Mouse (Mus musculus) megakaryocyte progenitor cell, adult 5-6 weeks (primary cell): ENCODE results near the gene Gm14597. TPM values are rescaled to one million over a fixed set of nuclear protein-coding genes. Genes with fewer than 3 reads are reported as not detected.
"Not testable (repeated sequence)": the region's sequence is repeated elsewhere in the genome, so short reads cannot be mapped to it uniquely, and the experiment has no call there.

Source experiments
- ATAC-seq: replicated peaks from 2 replicates; pipeline ENCODE4 v1.8.0; 2016; ENCODE audit warnings: mild to moderate bottlenecking, moderate TSS enrichment, inconsistent platforms; ENCODE audit not compliant: poor library complexity
- total RNA-seq, 2 experiments: library from RNA; stranded (forward) in 1 of 2; stranded (reverse) in 1 of 2; fragments of 157-497, 149-512 nt in 1 of 2; fragments of 200-1000 nt in 1 of 2; gene quantifications; 2 replicates each; pipeline versions ENCODE4 v1.2.3 to v1.2.4; 2015 to 2017

Gm14597 gene
- total RNA-seq (2015) (not detected in 2 replicates), total RNA-seq (2017) (not detected in 2 replicates)

- ATAC-seq: not testable (repeated sequence)
These were observed at the start of gene Gm14597 for GRCm38 (mm10) chrX:53608879-53609278. Gene Gm14597 (minus strand): TSS chrX:53608979.

- ATAC-seq: peak; percentile 71
These were observed 44.1 kb upstream of the Gm14597 start for GRCm38 (mm10) chrX:53652917-53653316.

- no peak for ATAC-seq
These were observed 37.1 kb upstream of the Gm14597 start for GRCm38 (mm10) chrX:53645885-53646284.

GRCm38 (mm10) chrX:53642980-53643961 lies 34.5 kb upstream of the Gm14597 start, which contains the start of gene Rtl8a:
Gene Rtl8a (minus strand): TSS chrX:53643682.
- ATAC-seq: peak; percentile 99

GRCm38 (mm10) chrX:53642604-53642979 lies 33.8 kb upstream of the Gm14597 start:
- ATAC-seq: not testable (repeated sequence)

GRCm38 (mm10) chrX:53638107-53638506 lies 29.3 kb upstream of the Gm14597 start:
- ATAC-seq: not testable (repeated sequence)

GRCm38 (mm10) chrX:53611395-53611794 lies 2.6 kb upstream of the Gm14597 start:
- ATAC-seq: not testable (repeated sequence)

- peak; percentile 78 for ATAC-seq
These were observed 1.8 kb upstream of the Gm14597 start for GRCm38 (mm10) chrX:53610571-53610970.

- 0 out of 2 replicates have a peak, but pooled peaks have one; percentile 3 for ATAC-seq
These were observed 511 bp downstream of the Gm14597 start for GRCm38 (mm10) chrX:53608122-53608813.

GRCm38 (mm10) chrX:53607242-53608121 lies 1.3 kb downstream of the Gm14597 start, which contains the start of gene Rtl8c:
Gene Rtl8c (plus strand): TSS chrX:53608032.
- ATAC-seq: peak; percentile 97

- ATAC-seq: not testable (repeated sequence)
These were observed 2.6 kb downstream of the Gm14597 start for GRCm38 (mm10) chrX:53606176-53606575.

GRCm38 (mm10) chrX:53599993-53600392 lies 8.8 kb downstream of the Gm14597 start:
- peak; percentile 71 for ATAC-seq

- not testable (repeated sequence) for ATAC-seq
These were observed 25.4 kb downstream of the Gm14597 start for GRCm38 (mm10) chrX:53583404-53583803.

- not testable (repeated sequence) for ATAC-seq
These were observed 27.4 kb downstream of the Gm14597 start for GRCm38 (mm10) chrX:53581407-53581806.

- no peak for ATAC-seq
These were observed 29.5 kb downstream of the Gm14597 start for GRCm38 (mm10) chrX:53579311-53579710.

Other genes with a start within 250 kb of the Gm14597 start
- 30.3 and 30.6 TPM in 2 replicates for gene Mospd1, start 238.5 kb downstream of the Gm14597 start, total RNA-seq (2015)
- 21.4 and 26.9 TPM in 2 replicates for gene Mospd1, start 238.5 kb downstream of the Gm14597 start, total RNA-seq (2017)
- not detected in 2 replicates for gene Etd, start 174.1 kb downstream of the Gm14597 start, total RNA-seq (2015)
- not detected in 2 replicates for gene Etd, start 174.1 kb downstream of the Gm14597 start, total RNA-seq (2017)
- gene Rtl8c, start 947 bp downstream of the Gm14597 start, total RNA-seq (2015): 3.6 and 13.3 TPM in 2 replicates
- gene Rtl8c, start 947 bp downstream of the Gm14597 start, total RNA-seq (2017): 8.4 TPM in 1 of 2 replicates, not detected in the other
- 9.8 and 11.0 TPM in 2 replicates for gene Rtl8a, start 34.7 kb upstream of the Gm14597 start, total RNA-seq (2015)
- 3.3 and 7.3 TPM in 2 replicates for gene Rtl8a, start 34.7 kb upstream of the Gm14597 start, total RNA-seq (2017)
- gene Rtl8b, start 61.4 kb upstream of the Gm14597 start, total RNA-seq (2015): 12.8 and 15.5 TPM in 2 replicates
- 3.3 and 7.5 TPM in 2 replicates for gene Rtl8b, start 61.4 kb upstream of the Gm14597 start, total RNA-seq (2017)
- not detected in 2 replicates for gene 4930502E18Rik, start 115.8 kb upstream of the Gm14597 start, total RNA-seq (2015)
- gene 4930502E18Rik, start 115.8 kb upstream of the Gm14597 start, total RNA-seq (2017): not detected in 2 replicates
- gene 1700013H16Rik, start 148.9 kb upstream of the Gm14597 start, total RNA-seq (2015): not detected in 2 replicates
- gene 1700013H16Rik, start 148.9 kb upstream of the Gm14597 start, total RNA-seq (2017): not detected in 2 replicates
- gene Zfp36l3, start 167.4 kb upstream of the Gm14597 start, total RNA-seq (2015): not detected in 2 replicates
- gene Zfp36l3, start 167.4 kb upstream of the Gm14597 start, total RNA-seq (2017): not detected in 2 replicates
- gene Xlr, start 188.7 kb upstream of the Gm14597 start, total RNA-seq (2015): 3.2 and 3.3 TPM in 2 replicates
- 1.2 and 1.8 TPM in 2 replicates for gene Xlr, start 188.7 kb upstream of the Gm14597 start, total RNA-seq (2017)